Mouse (Mus musculus): ENCODE measurements around the gene Fkbp10. TPM values are rescaled to one million over a fixed set of nuclear protein-coding genes. Genes with fewer than 3 reads are reported as not detected.
A peak's percentile ranks its signal among the peaks of the same experiment; 100 is the strongest.

The Fkbp10 gene
- polyA plus RNA-seq, 1 experiment from 2014 or later = 24.7 TPM

DNA sequence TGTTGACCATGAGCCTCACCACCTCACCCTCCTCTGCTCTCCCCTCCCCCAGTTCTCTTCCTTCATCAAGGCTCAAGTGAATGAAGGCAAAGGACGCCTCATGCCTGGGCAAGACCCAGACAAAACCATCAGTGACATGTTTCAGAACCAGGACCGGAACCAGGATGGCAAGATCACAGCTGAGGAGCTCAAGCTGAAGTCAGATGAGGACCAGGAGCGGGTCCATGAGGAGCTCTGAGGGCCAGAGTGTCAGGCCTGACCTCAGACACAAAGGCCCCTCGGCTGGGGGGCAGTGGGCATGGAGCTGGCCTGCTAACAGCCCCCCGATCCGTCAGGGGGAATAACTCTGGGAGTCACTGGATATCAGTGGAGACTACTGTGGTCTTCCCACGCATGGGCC, 8.3 kb downstream of the Fkbp10 start:
- 89% methylated on average over 7 of the region's 7 CpGs for WGBS
- Histone ChIP-seq H3K27ac (no peak overlapping the region), H3K4me1 (replicated peaks; ENCODE audit: control insufficient read depth, insufficient read depth, low read length) (no peaks in the 10 kb centered on the region)

DNA sequence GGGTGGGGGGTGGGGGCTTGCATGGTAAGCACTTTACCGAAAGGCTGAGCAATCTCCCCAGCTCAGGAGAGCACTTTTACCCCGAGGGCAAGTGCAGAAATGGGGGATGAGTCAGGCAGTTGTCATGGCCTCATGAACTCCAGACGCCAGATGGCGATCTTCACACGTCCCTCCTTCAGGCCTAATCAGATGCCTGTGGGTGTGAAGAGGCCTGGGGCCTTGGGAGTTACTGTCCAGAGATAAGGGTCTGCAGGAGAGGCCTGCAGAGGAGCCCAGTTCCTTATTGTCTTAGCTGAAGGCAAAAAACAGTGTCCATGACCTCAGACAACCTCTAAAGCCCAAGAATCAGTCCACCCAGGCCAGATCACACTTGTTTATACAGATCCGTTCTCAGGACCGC, 10.4 kb downstream of the Fkbp10 start:
- H3K4me2 ChIP-seq (replicated peaks) = no peak overlapping the region
- ATAC-seq (ENCODE audit: low FRiP score) (no peak), DNase-seq (ENCODE audit: low spot score) (no peak)
- H3K4me1 ChIP-seq (replicated peaks; ENCODE audit: control insufficient read depth, insufficient read depth, low read length) = no peaks in the 10 kb centered on the region
- no peak overlapping the region for H3K9ac ChIP-seq
- H3K4me3 ChIP-seq (replicated peaks; ENCODE audit: low read length) = no peak overlapping the region
- 35% methylated on average over 7 of the region's 7 CpGs for WGBS
- H3K36me3 ChIP-seq (replicated peaks; ENCODE audit: control insufficient read depth, insufficient read depth) = peaks cover 14% of the 10 kb centered on the region
- no peaks in the 10 kb centered on the region for H3K9me3 ChIP-seq (ENCODE audit: control insufficient read depth, low read length)
- no peaks in the 10 kb centered on the region for H3K27me3 ChIP-seq (ENCODE audit: control insufficient read depth, insufficient read depth, low read length)
- H3K27ac ChIP-seq = no peak overlapping the region

More for the DNA sequence above, 8.3 kb downstream of the Fkbp10 start:
- H3K9ac ChIP-seq = no peak overlapping the region
- no peaks in the 10 kb centered on the region for H3K27me3 ChIP-seq (ENCODE audit: control insufficient read depth, insufficient read depth, low read length)
- no peaks in the 10 kb centered on the region for H3K36me3 ChIP-seq (replicated peaks; ENCODE audit: control insufficient read depth, insufficient read depth)
- DNase-seq (ENCODE audit: low spot score) (no peak), ATAC-seq (ENCODE audit: low FRiP score) (no peak)
- no peak overlapping the region for H3K4me3 ChIP-seq (replicated peaks; ENCODE audit: low read length)
- no peaks in the 10 kb centered on the region for H3K9me3 ChIP-seq (ENCODE audit: control insufficient read depth, low read length)
- H3K4me2 ChIP-seq (replicated peaks) = no peak overlapping the region

DNA sequence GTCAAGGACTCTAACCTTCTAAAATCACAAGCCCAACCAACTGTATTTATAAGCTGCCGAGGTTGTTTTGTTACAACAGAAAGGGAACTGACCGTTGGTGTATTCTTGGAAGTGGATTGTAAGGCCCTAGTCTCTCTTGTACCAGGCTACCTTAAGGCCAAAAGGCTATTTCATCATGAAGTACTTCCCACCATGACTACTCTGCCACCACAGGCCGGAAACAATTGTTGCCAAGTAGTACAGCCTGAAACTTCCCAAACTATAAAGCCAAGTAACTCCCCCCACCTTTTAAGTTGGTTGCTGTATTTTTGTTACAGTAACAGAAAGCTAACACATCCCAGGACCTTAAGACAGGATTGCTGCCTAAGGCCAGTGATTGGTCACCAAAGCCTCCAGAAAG, 11.3 kb downstream of the Fkbp10 start:
- Histone ChIP-seq H3K9me3 (ENCODE audit: control insufficient read depth, low read length) (no peaks in the 10 kb centered on the region), H3K4me1 (replicated peaks; ENCODE audit: control insufficient read depth, insufficient read depth, low read length) (no peaks in the 10 kb centered on the region), H3K4me3 (replicated peaks; ENCODE audit: low read length) (no peak overlapping the region), H3K4me2 (replicated peaks) (no peak overlapping the region), H3K27me3 (ENCODE audit: control insufficient read depth, insufficient read depth, low read length) (no peaks in the 10 kb centered on the region), H3K9ac (no peak overlapping the region), H3K36me3 (replicated peaks; ENCODE audit: control insufficient read depth, insufficient read depth) (peaks cover 19% of the 10 kb centered on the region), H3K27ac (no peak overlapping the region)
- 90% methylated on average over 3 of the region's 3 CpGs for WGBS
- DNase-seq (ENCODE audit: low spot score) (no peak), ATAC-seq (ENCODE audit: low FRiP score) (no peak)

DNA sequence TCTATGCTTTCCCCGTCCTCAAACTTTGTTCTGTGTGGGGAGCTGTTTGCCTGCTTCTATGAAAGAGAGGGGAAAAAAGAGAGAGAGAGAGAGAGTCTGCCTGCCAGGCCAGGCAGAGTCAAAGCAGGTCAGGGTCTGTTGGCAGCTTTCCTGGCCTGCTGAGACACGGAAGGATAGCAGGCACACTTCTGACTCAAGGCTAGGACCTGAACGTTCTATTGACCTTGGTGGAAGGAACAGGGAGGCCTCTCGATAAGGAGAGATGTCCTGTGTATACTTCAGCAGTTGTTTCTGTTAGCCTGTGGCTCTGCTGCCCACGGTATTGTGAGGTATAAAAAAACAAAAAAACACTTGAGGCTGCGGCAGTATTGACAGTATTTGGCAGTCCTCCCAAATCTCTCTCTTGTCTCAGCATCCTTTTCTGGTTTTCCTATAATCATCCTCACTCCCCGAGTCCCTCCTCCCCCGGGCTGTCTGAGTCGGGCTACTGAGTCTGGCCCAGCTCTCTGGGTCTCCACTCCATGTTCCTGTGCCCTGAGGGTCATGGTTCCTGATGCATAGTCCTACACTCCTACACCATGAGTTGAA, 13.2 kb downstream of the Fkbp10 start:
- Histone ChIP-seq H3K27ac (0 out of 2 replicates have a peak overlapping the region, but pooled peaks have one; percentile 5), H3K4me2 (replicated peaks) (no peak overlapping the region), H3K4me1 (replicated peaks; ENCODE audit: control insufficient read depth, insufficient read depth, low read length) (no peaks in the 10 kb centered on the region), H3K36me3 (replicated peaks; ENCODE audit: control insufficient read depth, insufficient read depth) (peaks cover 31% of the 10 kb centered on the region), H3K9me3 (ENCODE audit: control insufficient read depth, low read length) (no peaks in the 10 kb centered on the region), H3K9ac (no peak overlapping the region), H3K4me3 (replicated peaks; ENCODE audit: low read length) (no peak overlapping the region), H3K27me3 (ENCODE audit: control insufficient read depth, insufficient read depth, low read length) (no peaks in the 10 kb centered on the region)
- no peak for ATAC-seq (ENCODE audit: low FRiP score)
- WGBS = 62% methylated on average over 9 of the region's 9 CpGs
- no peak for DNase-seq (ENCODE audit: low spot score)

DNA sequence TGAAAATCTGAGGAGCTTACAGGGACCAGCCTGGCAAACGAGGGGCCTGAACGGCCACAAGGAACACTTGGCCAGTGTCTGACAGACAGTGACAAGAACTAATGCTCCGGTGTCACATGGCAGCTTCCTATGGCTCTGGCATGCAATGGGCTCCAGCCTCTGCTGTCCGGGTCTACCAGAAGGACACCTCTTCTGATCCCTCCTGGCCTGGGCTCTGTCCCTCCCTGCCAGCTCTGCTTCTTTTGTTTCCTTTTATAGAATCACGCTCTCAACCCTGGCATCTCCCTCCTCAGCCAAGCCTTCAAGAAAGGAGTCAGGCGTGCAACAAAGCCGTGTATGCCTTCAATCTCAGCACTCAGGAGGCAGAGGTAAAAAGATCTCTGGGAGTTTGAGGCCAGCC, 14.6 kb downstream of the Fkbp10 start:
- no peaks in the 10 kb centered on the region for H3K4me1 ChIP-seq (replicated peaks; ENCODE audit: control insufficient read depth, insufficient read depth, low read length)
- H3K9me3 ChIP-seq (ENCODE audit: control insufficient read depth, low read length) = no peaks in the 10 kb centered on the region
- peaks cover 37% of the 10 kb centered on the region for H3K36me3 ChIP-seq (replicated peaks; ENCODE audit: control insufficient read depth, insufficient read depth)
- no peak overlapping the region for H3K9ac ChIP-seq
- H3K27me3 ChIP-seq (ENCODE audit: control insufficient read depth, insufficient read depth, low read length) = no peaks in the 10 kb centered on the region
- no peak overlapping the region for H3K4me2 ChIP-seq (replicated peaks)
- no peak overlapping the region for H3K27ac ChIP-seq
- WGBS = 88% methylated on average over 7 of the region's 7 CpGs
- no peak for ATAC-seq (ENCODE audit: low FRiP score)
- no peak overlapping the region for H3K4me3 ChIP-seq (replicated peaks; ENCODE audit: low read length)
- DNase-seq (ENCODE audit: low spot score) = no peak

DNA sequence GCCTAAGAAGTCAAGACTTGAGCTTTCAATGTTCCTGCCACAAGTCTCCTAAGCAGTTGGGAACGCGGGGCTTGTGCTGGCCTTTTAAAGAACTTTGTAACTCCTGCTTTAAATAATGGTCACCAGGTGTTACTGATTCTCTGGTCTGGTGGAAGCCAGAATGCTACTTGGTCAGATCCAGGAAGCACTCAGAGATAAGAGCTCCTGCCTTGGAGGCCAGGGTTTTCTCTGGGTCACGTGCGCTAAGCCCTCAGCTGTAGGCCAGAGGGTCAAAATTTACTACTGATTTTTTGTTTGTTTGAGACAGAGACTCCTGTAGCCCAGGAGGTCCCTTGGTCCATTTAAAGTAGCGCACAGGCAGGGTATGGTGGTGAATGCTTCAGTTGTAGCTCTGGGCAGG, 16.5 kb downstream of the Fkbp10 start:
- DNase-seq (ENCODE audit: low spot score) = no peak
- H3K9ac ChIP-seq = no peak overlapping the region
- peaks cover 57% of the 10 kb centered on the region for H3K36me3 ChIP-seq (replicated peaks; ENCODE audit: control insufficient read depth, insufficient read depth)
- WGBS = 96% methylated on average over 5 of the region's 5 CpGs
- no peak for ATAC-seq (ENCODE audit: low FRiP score)
- H3K27ac ChIP-seq = no peak overlapping the region
- H3K27me3 ChIP-seq (ENCODE audit: control insufficient read depth, insufficient read depth, low read length) = no peaks in the 10 kb centered on the region
- no peaks in the 10 kb centered on the region for H3K9me3 ChIP-seq (ENCODE audit: control insufficient read depth, low read length)
- no peaks in the 10 kb centered on the region for H3K4me1 ChIP-seq (replicated peaks; ENCODE audit: control insufficient read depth, insufficient read depth, low read length)
- no peak overlapping the region for H3K4me3 ChIP-seq (replicated peaks; ENCODE audit: low read length)
- no peak overlapping the region for H3K4me2 ChIP-seq (replicated peaks)

GRCm38 (mm10) chr11:100435678-100436246, 20.3 kb downstream of the Fkbp10 start:
- H3K9ac ChIP-seq = no peak overlapping the region
- H3K36me3 ChIP-seq (replicated peaks; ENCODE audit: control insufficient read depth, insufficient read depth) = peaks cover 44% of the 10 kb centered on the region
- peaks cover 9% of the 10 kb centered on the region for H3K4me1 ChIP-seq (replicated peaks; ENCODE audit: control insufficient read depth, insufficient read depth, low read length)
- H3K9me3 ChIP-seq (ENCODE audit: control insufficient read depth, low read length) = no peaks in the 10 kb centered on the region
- H3K27me3 ChIP-seq (ENCODE audit: control insufficient read depth, insufficient read depth, low read length) = no peaks in the 10 kb centered on the region
- ATAC-seq (ENCODE audit: low FRiP score) (no peak), DNase-seq (ENCODE audit: low spot score) (no peak)
- WGBS = 21% methylated on average over 9 of the region's 9 CpGs
- no peak overlapping the region for H3K4me3 ChIP-seq (replicated peaks; ENCODE audit: low read length)
- no peak overlapping the region for H3K4me2 ChIP-seq (replicated peaks)
- H3K27ac ChIP-seq = no peak overlapping the region

DNA sequence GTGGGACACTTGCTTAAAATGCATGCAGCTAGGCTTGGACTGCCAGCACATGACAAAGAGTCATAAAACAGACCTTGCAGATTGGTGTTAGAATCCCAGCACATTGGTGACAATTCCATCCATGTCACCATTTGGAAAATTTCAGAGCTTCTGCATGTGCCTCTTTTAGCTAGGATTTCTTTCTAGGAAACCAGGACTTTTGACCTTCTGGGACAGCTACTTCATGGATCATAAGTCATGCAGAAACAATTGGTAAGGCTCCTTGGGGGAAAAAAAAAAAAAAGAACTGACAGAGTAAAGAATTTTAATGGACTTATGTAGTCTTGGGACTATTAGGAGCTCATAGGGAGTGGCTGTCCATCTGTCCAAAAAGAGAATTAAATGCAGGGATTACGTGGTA, 22.4 kb downstream of the Fkbp10 start:
- Histone ChIP-seq H3K4me3 (replicated peaks; ENCODE audit: low read length) (no peak overlapping the region), H3K36me3 (replicated peaks; ENCODE audit: control insufficient read depth, insufficient read depth) (peaks cover 29% of the 10 kb centered on the region), H3K27ac (no peak overlapping the region), H3K27me3 (ENCODE audit: control insufficient read depth, insufficient read depth, low read length) (no peaks in the 10 kb centered on the region), H3K4me2 (replicated peaks) (no peak overlapping the region), H3K9ac (no peak overlapping the region), H3K4me1 (replicated peaks; ENCODE audit: control insufficient read depth, insufficient read depth, low read length) (peaks cover 13% of the 10 kb centered on the region), H3K9me3 (ENCODE audit: control insufficient read depth, low read length) (no peaks in the 10 kb centered on the region)
- 73% methylated on average over 1 of the region's 1 CpGs for WGBS
- ATAC-seq (ENCODE audit: low FRiP score) (no peak), DNase-seq (ENCODE audit: low spot score) (no peak)

- peak overlapping the region; percentile 81 for H3K4me2 ChIP-seq (replicated peaks)
- ATAC-seq (ENCODE audit: low FRiP score) = peak; percentile 96
- H3K36me3 ChIP-seq (replicated peaks; ENCODE audit: control insufficient read depth, insufficient read depth) = peaks cover 11% of the 10 kb centered on the region
- peak overlapping the region; percentile 71 for H3K27ac ChIP-seq
- peaks cover 13% of the 10 kb centered on the region for H3K4me1 ChIP-seq (replicated peaks; ENCODE audit: control insufficient read depth, insufficient read depth, low read length)
- H3K9ac ChIP-seq = peak overlapping the region; percentile 95
- no peaks in the 10 kb centered on the region for H3K9me3 ChIP-seq (ENCODE audit: control insufficient read depth, low read length)
- H3K27me3 ChIP-seq (ENCODE audit: control insufficient read depth, insufficient read depth, low read length) = no peaks in the 10 kb centered on the region
- DNase-seq (ENCODE audit: low spot score) = peak; percentile 87
- 1% methylated on average over 49 of the region's 52 CpGs for WGBS
- H3K4me3 ChIP-seq (replicated peaks; ENCODE audit: low read length) = peak overlapping the region; percentile 93
Measured at GRCm38 (mm10) chr11:100440691-100441522, 25.4 kb downstream of the Fkbp10 start.
